Mouse (Mus musculus): ENCODE data around the gene Snx7. TPM values are rescaled to one million over a fixed set of nuclear protein-coding genes. Genes with fewer than 3 reads are reported as not detected.

Gene Snx7
- 10 to 100 TPM; 37.7 to 54.0 TPM for total RNA-seq (2021)
- polyA plus RNA-seq (2012; rRNA removed) = 14.4 and 15.8 TPM in 2 replicates
- long read RNA-seq, transcript Snx7-201 (9 exons, 2,021 nt) = major isoform, 31 of 35 reads
- long read RNA-seq, partial matches to known transcripts = 0 of 35 reads
- long read RNA-seq, other reads (novel, unspliced or antisense) = 0 of 35 reads

- DNase-seq = peak; percentile 97
Observed at GRCm38 (mm10) chr3:117868637-117869323, at the start of gene Snx7. TSS of gene Snx7 (minus strand) at chr3:117868936.

- peak; percentile 50 for DNase-seq
Observed at GRCm38 (mm10) chr3:117915420-117915819, 46.7 kb upstream of the Snx7 start.

- DNase-seq = peak; percentile 71
Observed at GRCm38 (mm10) chr3:117893736-117894135, 25.0 kb upstream of the Snx7 start.

- DNase-seq = peak; percentile 10
Observed at GRCm38 (mm10) chr3:117875450-117875849, 6.7 kb upstream of the Snx7 start.

GRCm38 (mm10) chr3:117873209-117873863, 4.6 kb upstream of the Snx7 start:
- DNase-seq = no peak

- peak; percentile 33 for DNase-seq
Observed at GRCm38 (mm10) chr3:117869324-117869715, 584 bp upstream of the Snx7 start.

GRCm38 (mm10) chr3:117868091-117868490, 645 bp downstream of the Snx7 start:
- peak; percentile 45 for DNase-seq

- DNase-seq = no peak
Observed at GRCm38 (mm10) chr3:117866696-117867407, 1.9 kb downstream of the Snx7 start.

- no peak for DNase-seq
Observed at GRCm38 (mm10) chr3:117865621-117866020, 3.1 kb downstream of the Snx7 start.

GRCm38 (mm10) chr3:117862951-117863350, 5.8 kb downstream of the Snx7 start:
- no peak for DNase-seq

- DNase-seq = no peak
Observed at GRCm38 (mm10) chr3:117861977-117862434, 6.7 kb downstream of the Snx7 start.

- no peak for DNase-seq
Observed at GRCm38 (mm10) chr3:117858996-117859395, 9.7 kb downstream of the Snx7 start.

GRCm38 (mm10) chr3:117853729-117854128, 15.0 kb downstream of the Snx7 start:
- no peak for DNase-seq

- no peak for DNase-seq
Observed at GRCm38 (mm10) chr3:117852054-117852361, 16.7 kb downstream of the Snx7 start.

- DNase-seq = no peak
Observed at GRCm38 (mm10) chr3:117851278-117852053, 17.3 kb downstream of the Snx7 start.

- no peak for DNase-seq
Observed at GRCm38 (mm10) chr3:117848866-117849265, 19.9 kb downstream of the Snx7 start.

GRCm38 (mm10) chr3:117842658-117843057, 26.1 kb downstream of the Snx7 start:
- DNase-seq = no peak

- DNase-seq = no peak
Observed at GRCm38 (mm10) chr3:117839867-117840545, 28.7 kb downstream of the Snx7 start.

GRCm38 (mm10) chr3:117838020-117838419, 30.7 kb downstream of the Snx7 start:
- DNase-seq = no peak

GRCm38 (mm10) chr3:117826486-117827200, 42.1 kb downstream of the Snx7 start:
- no peak for DNase-seq

- no peak for DNase-seq
Observed at GRCm38 (mm10) chr3:117823218-117823617, 45.5 kb downstream of the Snx7 start.

All from adrenal gland, adult 2 months (tissue).